Mouse (Mus musculus) thymus, postnatal 36 days (tissue): ENCODE measurements around the gene Tdp1.

Source experiments
- DNase-seq, 2 experiments: peaks; one replicate each; pipeline ENCODE4 v3.0.0; 2022; ENCODE audit warnings: mixed read lengths in 2 of 2

The Tdp1 gene

DNA sequence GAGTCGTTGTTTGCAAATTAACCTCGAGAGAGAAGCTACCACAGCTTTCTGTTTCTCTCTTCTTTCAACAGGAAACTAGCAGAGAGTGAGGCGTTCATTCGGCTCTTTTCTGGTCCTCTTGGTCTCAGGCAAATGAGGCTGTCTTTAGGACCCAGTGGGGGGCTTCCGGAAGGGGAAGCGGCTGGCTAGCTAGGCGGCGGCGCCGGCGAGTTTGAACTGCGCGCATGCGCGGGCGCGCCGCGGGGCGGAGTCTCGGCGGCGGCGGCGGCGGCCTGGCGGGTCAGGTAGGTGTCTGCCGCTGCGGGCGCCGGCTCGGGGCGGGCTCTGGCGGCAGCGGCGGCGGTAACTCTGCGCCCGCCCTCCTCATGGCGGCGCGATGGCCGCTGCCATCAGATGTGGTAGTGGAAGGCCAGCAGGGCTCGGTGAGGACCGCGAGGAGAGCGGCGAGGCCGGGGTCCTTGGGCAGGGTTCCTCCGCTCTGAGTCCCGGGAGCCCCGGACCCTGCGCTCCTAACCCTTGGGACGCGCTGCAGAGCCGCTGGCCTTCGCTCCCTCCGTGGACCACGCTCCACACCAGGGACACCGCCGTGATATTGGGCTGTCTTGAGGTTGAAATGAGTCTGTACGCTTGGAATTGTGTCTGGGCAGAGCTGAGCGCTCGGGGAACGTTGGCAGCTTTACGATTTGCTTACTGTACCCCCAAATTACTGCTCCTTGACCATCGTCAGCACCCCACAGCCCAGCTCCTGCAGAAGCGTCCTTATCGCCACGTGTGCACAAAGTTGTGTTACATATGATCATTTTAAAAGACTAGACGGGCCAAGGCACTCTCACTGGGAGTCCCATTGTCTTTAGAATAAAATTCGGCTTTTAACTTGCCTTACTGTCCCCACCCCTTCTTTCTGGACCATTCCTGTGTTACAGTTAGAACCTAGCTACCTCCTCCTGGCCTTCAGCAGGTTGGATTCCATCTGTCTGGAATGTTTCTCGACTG is at the start of gene Tdp1, which contains the start of gene Efcab11:
Gene Tdp1, plus strand, starts transcription at position 249 of the 993 bp plus-strand sequence.
Gene Efcab11, minus strand, starts transcription at position 171 of the 993 bp plus-strand sequence.
- DNase-seq, result peak; percentile 93 to 96

DNA sequence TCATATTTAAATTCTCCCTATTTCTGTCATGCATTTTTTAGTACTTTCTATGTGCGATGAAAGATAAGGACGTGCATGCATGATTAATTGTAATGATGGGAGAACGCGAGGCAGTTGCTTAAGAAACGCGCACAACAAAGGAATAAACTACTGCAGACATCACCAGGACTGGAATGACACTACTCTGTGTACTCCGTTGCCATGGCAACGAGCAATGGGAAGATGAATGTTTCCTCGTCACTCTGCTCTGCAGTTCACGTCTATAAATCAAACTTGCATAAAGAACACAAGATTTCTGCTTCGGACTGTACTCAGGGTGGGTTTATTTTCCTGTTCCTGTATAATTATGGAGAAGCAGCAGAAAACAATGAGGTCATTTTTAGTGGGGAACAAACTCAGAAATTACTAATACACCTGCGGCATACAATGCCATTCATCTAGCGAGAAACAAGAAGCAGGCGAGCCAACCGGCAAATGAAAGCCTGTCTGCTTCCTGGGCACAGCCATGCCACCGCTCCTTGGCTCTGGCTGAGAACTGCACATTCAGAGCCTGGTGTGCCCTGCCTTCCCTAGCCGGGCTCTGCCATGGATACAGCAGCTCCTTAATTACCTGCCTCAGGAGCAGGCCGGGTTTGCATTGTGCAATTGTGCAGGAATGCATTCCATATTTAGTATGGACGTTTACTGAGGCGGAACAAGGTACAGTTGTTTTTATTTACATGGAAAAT is 47.7 kb upstream of the Tdp1 start:
- no peak for DNase-seq

DNA sequence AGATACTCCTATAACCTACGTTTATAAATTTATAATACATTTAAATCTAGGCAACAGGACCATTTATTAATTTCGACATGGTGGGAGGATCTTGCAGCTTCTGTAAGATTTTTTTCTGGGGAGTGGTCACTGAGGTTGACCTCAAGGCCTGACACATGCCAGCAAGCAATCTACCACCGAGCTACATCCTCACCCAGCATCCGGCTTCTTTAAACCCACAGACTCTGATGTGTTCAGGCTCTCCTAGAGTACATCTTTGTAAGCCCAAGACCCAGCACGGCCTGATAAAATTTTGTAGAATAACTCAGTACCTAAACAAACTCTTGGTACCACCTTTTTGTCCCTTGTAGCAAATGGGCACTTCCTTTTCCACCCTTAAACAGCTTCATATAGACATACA is 46.8 kb upstream of the Tdp1 start:
- no peak for DNase-seq

DNA sequence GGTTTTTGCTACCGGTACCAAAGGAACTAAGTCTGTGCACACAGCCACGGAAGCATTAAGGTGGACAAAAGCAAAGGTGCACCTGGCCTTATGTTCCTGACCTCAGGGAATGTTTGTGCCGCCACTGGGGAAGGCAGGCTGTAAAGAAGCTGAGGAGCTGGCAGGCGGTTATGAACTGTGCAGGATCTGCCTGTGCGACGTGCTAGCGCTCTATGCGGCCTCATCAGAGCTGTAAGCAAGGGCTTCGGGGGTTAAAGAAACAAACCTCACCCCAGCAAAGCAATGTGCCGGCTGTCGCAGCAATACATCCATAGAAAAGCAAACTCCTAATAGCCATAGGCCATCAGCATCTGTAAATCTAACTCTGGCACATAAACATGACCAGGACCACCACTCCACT is 46.2 kb upstream of the Tdp1 start:
- DNase-seq, result no peak

DNA sequence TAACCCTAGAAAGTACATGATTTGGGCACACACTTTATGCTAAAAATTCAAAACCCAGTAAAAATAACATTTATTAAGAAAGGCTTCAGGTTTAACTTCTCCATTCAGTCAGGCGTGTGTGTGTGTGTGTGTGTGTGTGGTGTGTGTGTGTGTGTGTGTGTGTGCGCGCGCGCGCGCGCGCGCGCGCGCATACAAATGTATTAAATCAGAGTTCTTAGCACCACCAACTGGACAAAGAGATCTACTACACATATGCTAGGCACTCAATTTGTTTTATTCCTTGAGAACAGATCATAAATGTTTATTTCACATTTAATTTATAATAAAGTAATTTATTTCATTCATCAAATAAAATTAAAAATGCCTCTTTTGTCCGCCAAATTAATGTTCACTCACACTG is 45.6 kb upstream of the Tdp1 start:
- no peak for DNase-seq

DNA sequence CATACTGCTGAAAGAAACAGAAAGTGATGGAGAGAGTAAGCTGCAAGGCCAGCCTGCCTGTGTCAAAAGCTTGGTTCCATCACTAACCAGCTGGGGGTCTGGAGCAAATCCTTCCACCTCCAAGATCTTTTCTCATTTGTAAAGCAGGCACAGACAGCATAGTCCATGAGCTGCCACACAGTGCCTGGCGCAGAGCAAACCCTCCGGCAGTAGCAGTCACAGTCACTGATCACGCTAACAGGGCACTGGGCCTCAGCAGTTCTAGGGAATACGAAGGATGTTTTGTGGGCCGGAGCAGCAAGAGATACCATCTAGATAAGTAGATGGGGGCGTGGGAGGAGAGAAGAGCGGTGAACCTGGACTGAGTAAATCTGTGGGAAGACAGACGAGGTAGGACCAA is 39.4 kb upstream of the Tdp1 start:
- no peak for DNase-seq

DNA sequence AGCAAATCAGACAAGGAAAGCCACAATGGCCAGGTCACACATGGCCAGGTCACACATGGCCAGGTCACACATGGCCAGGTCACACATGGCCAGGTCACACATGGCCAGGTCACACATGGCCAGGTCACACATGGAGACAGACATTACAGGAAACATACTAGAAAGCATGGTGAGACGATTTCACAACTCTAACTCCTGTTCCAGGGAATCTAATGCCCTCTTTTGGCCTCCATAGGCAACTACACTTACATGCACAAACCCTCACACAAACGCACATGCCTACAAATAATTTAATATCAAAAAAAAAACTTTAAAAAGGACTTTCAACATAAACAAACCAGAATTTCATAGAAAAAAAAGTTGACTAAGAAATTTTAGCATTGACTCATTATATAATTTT is 34.3 kb upstream of the Tdp1 start:
- no peak for DNase-seq

DNA sequence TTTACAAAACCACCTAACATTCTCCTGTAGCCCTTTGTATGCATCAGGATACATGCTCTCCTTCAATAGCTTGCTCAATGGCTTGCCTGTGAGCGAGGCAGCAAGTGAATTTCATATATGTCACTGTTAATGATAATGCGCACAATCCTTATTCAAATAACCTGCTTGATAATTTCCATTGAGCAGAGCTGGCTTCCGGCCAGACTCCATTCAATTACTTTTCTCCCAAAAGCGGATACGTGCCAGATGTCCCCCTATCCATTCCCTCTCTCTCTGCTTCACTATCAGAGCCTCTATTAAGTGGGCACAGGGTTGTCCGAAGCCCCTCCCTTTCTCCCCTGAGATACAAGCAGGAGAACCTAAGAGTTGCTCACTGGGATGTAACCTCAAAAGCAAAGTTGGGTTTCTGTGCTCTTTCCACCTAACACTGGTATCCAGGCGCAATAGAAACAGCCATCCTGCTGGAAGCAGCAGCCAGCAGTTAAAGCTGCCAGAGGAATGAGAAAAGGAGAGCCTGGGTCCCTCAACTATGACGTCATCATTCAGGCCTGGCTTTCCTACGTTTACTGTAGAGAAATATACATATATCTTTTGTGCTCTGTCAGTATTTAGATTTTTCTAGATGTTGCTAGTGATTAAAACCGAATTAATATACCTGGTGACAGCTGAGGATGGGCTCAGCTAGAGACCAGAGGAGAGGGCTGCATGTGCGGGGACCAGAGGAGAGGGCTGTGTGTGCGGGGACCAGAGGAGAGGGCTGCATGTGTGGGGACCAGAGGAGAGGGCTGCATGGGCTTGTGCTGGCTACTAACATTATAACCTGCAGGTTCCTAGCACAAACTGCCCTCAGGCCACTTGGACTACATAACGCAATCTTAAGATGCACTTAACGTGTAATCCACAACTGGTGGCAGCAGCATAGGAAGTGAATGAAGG is 30.7 kb upstream of the Tdp1 start:
- DNase-seq, result no peak

DNA sequence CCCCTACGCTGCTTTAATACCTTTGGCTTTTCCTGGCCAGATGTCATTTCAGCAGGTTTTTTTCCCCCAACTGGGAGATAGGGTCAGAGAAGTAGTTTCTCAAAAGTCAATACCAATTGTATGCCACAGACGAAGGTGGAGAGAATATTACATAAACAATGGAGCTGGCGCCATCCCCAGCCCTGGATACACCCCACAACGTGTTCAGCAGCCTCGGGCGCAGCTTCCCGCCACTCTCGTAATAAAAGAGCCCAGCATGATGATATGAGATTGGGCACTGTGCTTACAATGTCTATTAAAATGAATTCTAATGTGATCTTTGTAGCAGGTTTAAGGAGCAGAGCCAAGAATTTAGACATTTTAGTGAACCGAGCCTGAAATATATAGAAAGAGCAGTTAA is 28.3 kb upstream of the Tdp1 start:
- DNase-seq, result no peak

DNA sequence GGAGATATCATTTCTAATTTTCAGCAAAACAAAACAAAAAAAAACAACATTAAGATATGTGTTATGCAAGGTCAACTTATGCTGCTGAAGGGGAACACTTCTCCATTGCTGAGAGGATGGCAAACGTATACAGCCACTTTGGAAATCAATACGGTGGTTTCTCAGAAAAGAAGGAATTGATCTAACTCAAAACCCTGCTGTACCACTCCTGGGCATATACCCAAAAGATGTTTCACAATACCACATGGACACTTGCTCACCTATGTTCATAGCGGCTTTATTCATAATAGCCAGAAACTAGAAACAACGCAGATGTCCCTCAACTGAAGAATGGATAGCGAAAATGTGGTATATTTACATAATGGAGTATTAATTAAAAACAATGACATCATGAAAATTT is 25.7 kb upstream of the Tdp1 start:
- DNase-seq, result no peak

DNA sequence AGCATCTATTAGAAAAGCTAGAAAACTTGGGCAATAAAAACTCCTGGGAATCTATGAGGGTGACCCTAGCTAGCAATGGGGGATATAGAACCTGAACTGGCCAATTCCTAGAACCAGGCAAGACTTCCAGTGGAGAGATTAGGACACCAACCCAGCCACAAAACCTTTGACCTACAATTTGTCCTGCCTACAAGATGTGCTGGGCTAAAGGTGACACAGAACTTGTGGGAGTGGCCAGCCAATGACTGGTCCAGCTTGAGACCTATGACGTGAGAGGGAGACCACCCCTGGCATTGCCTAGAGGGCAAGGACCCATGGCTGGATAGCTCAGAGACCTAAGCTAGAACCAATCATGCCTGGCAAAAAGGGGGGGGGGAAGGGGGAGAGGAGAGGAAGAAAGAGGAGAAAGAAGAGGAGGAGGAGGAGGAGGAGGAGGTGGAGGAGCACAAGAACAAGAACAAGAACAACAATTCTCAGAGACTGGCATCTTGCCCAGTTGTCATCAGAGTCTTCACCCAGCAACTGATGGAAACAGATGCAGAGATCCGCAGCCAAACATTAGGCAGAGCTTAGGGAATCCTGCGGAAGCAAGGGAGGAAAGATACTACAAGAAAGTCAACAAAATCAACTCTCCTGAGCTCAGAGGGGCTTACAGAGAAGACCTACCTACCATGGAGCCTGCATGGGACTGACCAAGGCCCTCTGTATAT is 24.8 kb upstream of the Tdp1 start:
- no peak for DNase-seq

DNA sequence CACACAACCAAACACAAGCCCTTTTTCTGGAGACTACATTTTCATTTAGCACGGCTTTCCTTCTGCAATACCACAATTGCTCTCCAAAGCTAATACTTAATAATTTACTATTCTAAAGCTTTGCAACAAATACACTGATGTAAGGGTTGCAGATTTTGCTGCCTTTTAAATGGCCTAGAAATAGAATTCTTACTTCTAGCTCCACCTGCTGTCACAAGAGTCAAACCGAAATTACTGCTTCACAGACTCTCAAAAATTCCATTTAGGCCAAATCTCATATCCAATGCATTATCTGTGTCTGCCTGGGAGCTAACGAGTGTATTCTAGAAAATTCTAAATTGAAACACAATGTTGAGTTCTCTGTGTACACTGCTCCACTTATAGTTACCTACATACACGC is 23.3 kb upstream of the Tdp1 start:
- no peak for DNase-seq

DNA sequence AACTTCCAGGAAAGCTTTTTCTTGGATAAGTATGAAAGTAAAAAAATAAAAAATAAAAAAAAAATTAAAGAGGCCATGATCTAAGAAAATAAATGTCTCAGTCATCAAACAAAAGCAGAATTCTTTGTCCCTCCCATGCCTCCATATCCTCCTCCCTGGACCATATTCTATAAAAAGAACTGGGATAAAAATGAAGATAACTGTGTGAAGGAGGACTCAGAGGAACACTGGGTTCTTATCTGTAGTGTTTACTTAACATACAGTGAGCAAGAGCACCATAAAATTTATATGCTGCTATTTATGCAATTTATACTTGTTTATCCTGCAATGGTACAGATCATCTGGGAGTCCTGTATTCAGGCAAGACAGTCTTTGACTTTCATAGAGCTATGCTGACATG is 19.7 kb upstream of the Tdp1 start:
- no peak for DNase-seq

DNA sequence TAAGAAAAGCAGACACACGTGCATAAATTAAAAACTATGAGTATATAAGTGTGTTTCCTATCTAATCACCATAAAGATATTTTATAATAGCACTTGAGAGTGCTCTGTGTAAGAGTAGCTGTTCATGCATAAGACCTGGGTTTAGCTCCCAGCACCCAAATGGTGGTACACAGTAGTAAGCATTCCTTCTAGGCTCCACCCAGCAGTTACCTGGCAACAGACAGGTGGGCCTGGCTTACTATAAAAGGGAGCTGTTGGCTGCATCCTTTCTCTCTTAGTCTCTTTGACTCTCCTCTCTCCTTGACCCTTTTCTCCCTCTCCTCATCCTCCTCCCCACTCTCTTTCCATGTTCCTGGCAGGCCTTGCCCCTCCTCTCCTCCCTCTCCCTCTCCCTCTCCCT is 15.5 kb upstream of the Tdp1 start:
- no peak for DNase-seq

DNA sequence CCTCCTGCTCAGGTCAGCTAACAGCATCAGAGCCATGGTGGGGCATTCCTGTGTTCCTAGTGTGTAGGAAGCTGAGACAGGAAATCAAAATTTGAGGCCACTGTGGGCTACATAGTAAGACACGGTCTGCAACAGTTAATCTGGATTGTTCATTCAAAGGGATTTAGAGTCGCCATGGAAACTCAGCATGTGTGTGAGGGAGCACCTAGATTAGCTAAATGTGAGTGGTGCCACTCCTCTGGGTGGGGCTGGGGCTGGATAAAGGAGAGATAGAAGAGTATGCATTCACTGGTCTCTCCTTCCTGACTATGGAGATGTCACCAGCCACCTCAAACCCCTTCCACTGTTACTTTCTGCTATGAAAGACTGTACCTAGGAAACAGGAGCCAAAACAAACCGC is 10.9 kb upstream of the Tdp1 start:
- no peak for DNase-seq

DNA sequence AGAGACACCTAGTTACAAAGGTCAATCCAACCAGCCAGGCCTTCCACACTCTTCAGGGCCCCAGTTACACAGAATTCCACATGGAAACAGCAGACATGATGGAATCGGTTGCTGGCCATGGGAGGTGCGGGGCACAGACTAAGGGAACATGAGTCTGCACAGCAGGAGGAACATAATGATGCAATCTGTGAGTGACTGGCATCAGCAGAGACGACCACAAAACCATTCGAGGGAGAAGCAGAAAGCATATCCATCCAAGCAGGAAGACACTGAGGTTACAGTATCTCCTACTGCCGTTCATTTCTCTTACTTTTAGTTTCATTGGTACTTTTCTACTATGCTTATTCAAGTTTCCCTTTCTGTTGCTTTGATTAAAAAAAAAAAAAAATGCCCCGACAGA is 9.7 kb upstream of the Tdp1 start:
- DNase-seq, result no peak

DNA sequence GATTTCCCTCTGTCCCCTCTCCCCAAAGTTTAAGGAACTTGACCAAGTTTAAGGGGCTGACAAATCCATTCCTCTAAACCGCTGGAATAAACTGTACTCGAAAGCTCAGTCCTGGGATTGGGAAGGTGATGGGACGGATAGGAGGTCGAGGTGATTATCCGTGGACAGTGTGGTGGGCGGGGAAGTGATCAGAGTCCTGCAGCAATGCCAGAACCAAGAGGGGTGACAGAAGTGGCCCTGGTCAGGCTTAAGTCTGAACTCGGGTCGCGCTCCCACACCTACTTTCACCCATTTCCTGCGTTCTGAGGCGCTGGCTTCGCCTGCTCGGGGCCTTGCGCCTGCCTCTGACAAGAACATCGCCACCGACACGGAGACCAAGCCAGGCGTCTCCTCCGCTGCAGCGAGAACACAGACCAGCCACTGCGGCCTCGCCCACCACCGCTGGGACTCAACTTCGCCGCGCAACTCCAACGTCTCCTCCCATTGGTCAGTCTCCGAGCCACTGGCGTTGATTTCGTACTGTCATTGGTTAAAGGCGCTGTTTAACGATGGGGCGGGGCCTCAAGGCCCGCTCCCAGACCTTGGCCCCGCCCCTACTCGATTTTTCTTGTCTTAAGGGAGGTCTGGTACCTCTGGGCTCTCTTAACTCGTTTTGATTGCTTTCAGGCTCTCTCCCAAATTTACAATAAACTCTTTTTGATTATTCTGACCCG is 1.2 kb upstream of the Tdp1 start:
- peak; percentile 85 to 90 for DNase-seq

DNA sequence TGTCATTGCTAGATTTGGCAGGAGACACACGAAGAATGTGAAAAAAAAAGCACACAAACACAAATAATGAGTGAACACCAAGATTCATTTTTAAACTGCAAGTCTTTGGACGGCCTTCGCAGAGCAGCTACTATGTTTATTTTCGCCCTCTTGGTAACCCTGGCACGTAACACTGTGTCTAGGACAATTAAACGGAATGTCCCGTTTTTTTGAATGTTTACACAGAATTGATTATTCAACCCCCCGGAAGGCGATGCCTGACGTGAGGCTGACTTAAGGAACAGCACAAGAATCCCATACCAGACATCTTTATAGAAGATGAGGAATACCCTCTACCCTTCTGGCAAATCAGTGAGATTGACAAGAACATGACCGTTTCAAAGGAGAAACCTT is 608 bp upstream of the Tdp1 start:
- no peak for DNase-seq

DNA sequence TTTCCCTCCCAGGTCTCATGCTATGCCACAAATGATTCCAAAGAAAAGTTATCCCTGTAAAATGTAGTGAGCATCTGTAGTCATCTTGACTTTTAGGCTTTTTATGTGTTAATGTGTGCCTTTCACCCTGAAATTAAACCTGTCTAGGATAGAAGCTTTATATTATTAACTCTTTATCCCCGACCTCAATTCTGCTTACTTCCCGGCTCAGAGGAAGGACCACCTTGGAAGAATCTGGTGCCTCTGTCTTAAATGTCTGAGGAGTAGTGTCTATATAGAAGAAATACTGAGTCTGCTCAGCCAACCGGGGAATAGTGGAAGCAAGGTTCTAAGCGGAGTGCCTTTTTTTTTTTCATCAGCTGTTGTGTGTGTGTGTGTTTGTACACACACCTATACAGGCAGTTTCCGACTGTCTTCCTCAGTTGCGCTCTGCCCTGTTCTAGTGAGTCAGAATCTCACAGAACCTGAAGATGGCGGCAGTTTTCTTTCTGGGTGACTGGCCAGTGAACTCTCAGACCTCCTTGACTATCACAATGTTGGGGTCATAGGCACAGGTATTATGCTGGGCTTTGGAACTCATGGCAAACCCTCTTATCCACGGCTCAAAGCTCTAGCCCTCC is 1.1 kb downstream of the Tdp1 start:
- DNase-seq, result no peak

DNA sequence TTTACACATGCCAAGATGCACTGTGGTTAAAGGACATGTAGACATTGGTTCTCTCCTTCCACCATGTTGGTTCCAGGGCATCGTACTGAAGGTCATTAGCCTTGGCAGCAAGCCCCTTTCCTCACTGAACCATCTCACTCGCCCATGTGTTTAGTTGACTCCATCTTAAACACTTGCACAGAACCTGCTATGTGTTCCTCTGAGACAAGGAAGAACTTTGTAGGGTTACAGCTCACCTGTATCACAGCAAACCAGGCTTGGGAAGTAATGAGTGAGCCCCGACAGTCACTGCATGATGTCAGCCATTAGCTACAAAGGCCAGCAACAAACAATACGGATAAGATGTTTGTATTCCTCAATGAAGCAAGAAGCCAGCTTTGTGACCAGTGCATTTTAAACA is 13.5 kb downstream of the Tdp1 start:
- no peak for DNase-seq

DNA sequence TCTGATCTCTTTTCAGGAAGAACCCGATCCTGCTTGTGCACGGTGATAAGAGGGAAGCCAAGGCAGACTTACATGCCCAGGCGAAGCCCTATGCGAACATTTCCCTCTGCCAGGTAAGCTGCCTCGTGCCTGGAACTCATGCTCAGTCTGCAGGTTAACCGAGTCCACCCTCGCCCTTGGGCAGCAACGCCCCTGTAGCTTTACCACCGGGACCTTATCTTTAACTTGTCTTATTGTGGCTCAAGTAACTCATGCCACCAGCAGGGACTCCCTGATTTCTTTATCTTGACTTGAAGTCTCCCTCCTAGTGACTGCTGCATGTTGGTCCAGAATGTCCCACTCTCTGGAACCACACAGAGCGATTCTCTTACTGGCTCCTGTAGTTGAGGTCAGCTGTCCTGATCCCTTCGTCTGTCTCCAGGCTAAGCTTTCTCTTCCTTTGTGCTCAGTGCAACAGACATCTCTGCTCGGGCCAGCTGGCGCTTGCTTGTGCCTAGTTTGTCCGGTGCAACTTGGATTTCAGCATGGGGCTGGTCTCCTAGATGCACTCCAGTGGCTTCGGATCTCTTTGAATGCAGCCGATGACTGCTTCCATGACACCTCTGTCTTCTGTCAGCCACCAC is 14.0 kb downstream of the Tdp1 start:
- DNase-seq, result no peak
